Mouse (Mus musculus): ENCODE measurements around the gene Lpp.

Gene Lpp

GRCm38 (mm10) chr16:24932816-24933215 lies 539.5 kb downstream of the Lpp start:
- ChIA-PET CTCF (no interaction called here), POLR2A (no interaction called here)

DNA sequence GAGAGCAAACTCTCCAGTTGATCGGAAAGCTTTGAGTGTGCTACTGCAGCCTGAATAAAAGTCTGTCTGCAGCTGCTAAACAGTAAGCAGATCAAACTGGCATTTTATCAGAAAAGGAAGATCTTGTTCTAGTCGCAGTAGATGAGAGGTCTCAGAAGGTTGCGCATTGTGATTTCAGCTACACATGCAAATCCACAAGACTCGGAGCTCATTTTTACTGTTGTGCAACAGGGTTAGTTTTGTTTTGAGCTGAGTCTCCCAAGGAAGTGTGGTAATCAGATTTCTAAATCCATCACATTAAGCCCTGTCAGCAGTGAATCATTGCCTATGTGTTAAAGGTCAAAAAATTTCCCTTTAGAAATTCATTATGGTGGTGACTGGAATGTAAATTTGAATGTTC lies 540.4 kb downstream of the Lpp start:
- ChIA-PET POLR2A (no interaction called here), CTCF (interaction anchor here in 1 of 4 experiments (0.7 kb wide), 1 partner anchor 134 kb away, joined by 3 read pairs; no protein-coding TSS in a partner anchor)

DNA sequence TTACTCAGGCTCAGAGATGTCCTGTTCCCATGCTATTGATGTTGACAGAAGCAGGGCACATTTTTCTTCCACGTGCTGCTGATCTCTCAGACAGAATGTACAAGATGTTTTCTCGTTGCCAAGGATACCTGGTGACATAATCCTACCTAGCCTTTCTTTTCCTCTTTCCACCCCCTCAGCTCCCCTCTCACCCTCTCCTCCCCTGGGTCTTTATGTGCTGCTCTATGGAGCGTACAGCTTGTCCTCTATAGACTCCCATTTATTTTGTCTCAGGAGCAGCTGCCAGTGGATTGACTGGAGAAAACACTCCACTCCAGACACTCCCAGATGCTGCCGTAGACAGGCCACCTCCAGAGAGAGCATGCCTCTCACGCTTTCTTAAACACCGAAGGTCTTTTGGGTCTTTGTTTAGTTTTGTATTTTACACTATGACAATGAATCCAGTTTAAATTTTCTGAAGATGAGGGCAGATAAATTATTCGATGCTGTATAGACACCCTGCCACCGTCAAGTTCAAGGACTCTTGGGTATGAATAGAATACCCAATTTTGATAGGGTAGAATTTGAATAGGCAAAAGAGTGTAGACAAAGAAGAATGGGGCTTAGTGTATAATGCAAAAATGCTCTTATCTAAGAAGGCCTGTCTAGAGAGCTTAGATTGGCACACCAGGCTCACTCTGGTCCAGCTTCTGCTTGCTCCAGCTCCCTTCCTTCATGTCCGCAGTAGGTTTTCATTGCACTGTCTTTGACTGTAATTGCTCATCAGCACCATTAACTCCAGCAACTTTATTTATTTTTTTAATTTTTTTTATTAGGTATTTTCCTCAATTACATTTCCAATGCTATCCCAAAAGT lies 548.2 kb downstream of the Lpp start:
- ChIA-PET CTCF (no interaction called here), POLR2A (interaction anchor here in 1 of 4 experiments (1.2 kb wide), 1 partner anchor 32 kb away, joined by 3 read pairs; no protein-coding TSS in a partner anchor)

DNA sequence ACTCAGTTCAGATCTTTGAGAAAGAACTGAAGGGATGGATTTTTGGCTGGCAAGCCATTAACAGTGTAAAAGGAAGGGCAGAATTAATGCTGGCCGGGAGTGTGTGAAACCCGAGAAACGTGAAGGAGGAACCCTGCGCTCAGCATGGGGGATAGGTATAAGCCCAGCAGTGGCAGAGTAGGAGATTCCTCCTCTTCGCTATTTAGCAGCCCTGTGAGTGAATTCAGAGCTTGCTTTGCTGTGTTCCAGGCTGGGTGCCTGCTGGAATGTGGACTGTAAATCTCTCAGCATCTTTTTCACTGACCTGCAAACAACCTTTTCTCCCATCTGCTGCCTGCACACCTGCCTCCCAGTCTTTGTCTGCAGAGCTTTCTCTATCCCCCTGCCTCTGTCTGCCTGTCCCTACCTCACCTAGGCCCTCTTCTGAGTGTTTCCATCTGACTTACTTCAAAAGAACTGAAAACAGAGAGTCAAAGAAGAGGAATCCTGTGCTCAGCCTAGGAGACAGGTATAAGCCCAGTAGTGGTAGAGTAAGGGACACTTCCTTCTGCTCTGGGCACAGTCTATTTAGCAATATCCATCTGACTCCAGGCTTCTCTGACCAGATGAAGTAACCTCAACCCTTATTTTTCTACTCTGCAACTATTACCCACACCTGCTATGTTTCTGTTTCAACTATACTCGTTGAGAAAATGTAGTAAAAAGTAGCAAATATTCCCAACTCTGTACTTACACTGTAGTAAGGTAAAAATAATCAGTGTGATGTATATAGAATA lies 550.4 kb downstream of the Lpp start:
- ChIA-PET POLR2A (no interaction called here), CTCF (interaction anchor here in 1 of 4 experiments (0.5 kb wide), 1 partner anchor 272 kb away, joined by 3 read pairs; no protein-coding TSS in a partner anchor)

DNA sequence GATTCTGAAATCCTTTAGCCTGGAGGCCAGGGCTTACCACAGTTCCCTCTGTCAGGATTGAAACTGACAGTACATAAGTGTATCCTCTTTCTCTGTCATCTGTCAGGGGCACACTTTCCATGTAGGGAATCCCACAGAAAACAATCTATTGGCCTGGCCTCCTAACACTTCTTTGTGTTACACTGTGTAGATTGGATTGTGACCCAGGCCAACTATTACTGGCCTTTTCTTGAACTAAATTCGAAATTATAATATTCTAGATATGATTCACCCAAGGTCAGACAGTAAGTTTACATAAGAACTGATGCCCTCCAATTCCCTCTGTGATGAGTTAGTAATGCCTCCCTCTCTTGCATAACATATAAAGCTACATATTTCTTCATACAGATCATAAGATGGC lies 553.0 kb downstream of the Lpp start:
- CTCF ChIA-PET = no interaction called here
- POLR2A ChIA-PET = no interaction called here

GRCm38 (mm10) chr16:24947485-24947884 lies 554.2 kb downstream of the Lpp start:
- ChIA-PET POLR2A (no interaction called here), CTCF (interaction anchor here in 1 of 4 experiments (0.6 kb wide), 1 partner anchor 142 kb away, joined by 3 read pairs; no protein-coding TSS in a partner anchor)

GRCm38 (mm10) chr16:24948091-24948690 lies 554.9 kb downstream of the Lpp start:
- ChIA-PET POLR2A (no interaction called here), CTCF (interaction anchor here in 2 of 4 experiments (0.6 kb wide), 2 partner anchors 126 to 142 kb away, joined by 3 read pairs; no protein-coding TSS in a partner anchor)

- CTCF ChIA-PET = no interaction called here
- POLR2A ChIA-PET = no interaction called here
These were observed 556.0 kb downstream of the Lpp start for GRCm38 (mm10) chr16:24949265-24949664.

- ChIA-PET POLR2A (no interaction called here), CTCF (interaction anchor here in 1 of 4 experiments (0.6 kb wide), 1 partner anchor 148 kb away, joined by 5 read pairs; no protein-coding TSS in a partner anchor)
These were observed 556.9 kb downstream of the Lpp start for GRCm38 (mm10) chr16:24950112-24950743.

DNA sequence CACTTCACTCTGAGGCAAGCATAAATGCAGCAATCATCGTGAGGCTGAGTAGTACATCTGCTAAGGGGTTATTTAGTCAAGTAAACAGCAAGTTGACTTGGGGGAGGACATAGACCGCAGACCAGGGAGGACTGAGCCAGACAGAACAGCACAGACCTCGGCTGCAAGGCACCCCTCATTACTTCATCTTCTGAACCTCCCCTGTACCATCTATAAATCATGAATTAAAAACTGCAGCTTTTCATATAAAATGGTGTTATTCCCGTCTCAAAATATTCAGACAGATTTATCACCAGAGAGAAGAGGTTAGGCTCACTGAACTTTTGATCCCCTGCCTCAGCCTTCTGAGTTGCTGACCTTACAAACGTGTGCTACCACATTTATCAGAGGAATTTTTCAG lies 558.6 kb downstream of the Lpp start:
- CTCF ChIA-PET = no interaction called here
- POLR2A ChIA-PET = no interaction called here

- POLR2A ChIA-PET = interaction anchor here in 3 of 4 experiments (1.0 to 1.2 kb wide), 3 partner anchors 10 to 104 kb away, joined by 3 to 4 read pairs (median 3); no protein-coding TSS in a partner anchor
- CTCF ChIA-PET = no interaction called here
These were observed 561.7 kb downstream of the Lpp start for GRCm38 (mm10) chr16:24955054-24955453.

GRCm38 (mm10) chr16:24958661-24959060 lies 565.4 kb downstream of the Lpp start:
- ChIA-PET POLR2A (no interaction called here), CTCF (no interaction called here)

DNA sequence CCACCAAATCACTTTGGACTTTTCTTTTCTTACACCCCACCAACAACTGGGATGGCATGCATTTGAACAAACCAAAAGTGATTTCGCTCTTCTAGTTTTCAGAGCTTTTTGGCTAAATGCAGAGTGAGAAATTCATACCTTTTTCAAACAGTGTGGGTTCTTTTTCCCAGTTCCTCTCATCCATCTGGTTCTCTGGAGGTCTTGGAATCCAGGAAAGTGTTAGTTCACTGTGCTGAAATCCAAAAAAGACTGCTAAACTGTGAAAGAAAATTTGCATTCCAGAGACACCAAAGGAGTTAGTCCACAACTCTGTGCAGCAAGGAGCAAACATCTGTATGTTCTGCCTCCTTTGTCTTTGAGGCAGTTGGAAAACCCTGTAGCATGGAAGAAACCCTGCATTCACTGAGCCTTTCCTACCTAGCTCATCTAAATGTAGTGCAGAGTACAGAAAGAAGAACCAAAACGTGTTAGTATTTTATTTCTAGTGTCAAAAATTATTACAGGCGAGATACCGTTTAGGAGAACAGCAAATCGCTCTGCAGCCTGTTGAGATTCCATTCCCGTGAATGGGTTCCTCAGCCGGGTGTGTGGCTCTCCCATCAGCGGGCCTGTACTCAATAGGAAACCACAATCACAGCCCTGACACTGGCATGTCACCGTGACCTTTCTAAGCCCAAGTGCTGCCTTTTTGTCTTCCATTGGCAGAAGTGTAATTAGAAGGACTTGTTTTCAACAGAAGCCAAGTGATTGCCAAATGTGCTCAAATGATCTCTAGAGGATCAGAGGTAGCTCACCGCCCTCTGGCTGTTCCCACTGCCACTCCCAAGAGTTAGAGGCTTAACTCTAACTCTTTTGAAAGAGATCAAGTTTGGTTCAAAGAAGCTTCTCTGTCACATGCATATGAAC lies 567.8 kb downstream of the Lpp start:
- ChIA-PET POLR2A (interaction anchor here in 1 of 4 experiments (0.6 kb wide), 1 partner anchor 65 kb away, joined by 4 read pairs; no protein-coding TSS in a partner anchor), CTCF (no interaction called here)

DNA sequence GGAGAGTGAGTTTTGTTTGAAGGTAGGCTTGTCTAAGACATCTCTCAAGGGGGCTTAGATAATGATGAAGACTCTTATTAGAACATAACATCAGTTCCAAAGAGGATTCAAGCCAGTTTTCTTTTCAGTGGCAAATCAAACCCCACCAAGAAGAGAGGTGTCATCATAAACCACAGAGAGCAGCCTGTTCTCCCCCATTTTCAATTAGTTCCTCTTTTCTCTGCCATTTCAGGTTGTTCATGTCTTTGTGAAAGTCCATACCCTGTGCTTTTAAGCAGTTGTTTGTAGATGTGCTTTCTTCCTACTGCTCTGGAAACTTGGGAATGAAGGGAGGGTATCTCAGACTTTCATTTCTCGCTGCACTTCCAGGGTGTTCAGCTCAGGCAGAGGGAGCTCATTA lies 571.0 kb downstream of the Lpp start:
- ChIA-PET CTCF (no interaction called here), POLR2A (interaction anchor here in 1 of 4 experiments (0.5 to 0.6 kb wide), 2 partner anchors 868 to 978 kb away, joined by 4 to 5 read pairs; no protein-coding TSS in a partner anchor)

DNA sequence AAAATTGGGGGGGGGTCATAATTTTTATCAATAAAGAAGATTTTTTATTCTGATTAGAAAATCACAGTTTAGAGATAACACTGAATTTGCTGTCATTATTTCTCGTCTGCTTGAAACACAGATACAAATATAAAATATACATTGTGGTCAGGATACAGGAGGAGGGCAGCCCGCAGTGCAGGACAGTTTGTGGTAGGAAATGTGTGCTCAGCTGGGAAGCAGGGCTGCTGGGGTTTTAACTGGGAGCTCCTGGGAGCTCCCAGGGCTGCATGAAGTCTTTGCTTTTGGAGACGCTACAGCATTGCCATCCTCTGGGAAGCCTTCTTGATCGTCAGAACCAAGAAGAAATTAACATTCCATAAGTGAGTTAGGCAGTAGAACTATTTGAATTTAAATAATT lies 571.8 kb downstream of the Lpp start:
- ChIA-PET CTCF (no interaction called here), POLR2A (no interaction called here)

- CTCF ChIA-PET = no interaction called here
- POLR2A ChIA-PET = no interaction called here
These were observed 573.2 kb downstream of the Lpp start for GRCm38 (mm10) chr16:24966460-24966859.

GRCm38 (mm10) chr16:24973009-24973631 lies 579.8 kb downstream of the Lpp start:
- ChIA-PET POLR2A (interaction anchor here in 3 of 4 experiments (0.5 to 1.2 kb wide), 5 partner anchors 12 to 1863 kb away, joined by 3 read pairs; no protein-coding TSS in a partner anchor), CTCF (no interaction called here)

DNA sequence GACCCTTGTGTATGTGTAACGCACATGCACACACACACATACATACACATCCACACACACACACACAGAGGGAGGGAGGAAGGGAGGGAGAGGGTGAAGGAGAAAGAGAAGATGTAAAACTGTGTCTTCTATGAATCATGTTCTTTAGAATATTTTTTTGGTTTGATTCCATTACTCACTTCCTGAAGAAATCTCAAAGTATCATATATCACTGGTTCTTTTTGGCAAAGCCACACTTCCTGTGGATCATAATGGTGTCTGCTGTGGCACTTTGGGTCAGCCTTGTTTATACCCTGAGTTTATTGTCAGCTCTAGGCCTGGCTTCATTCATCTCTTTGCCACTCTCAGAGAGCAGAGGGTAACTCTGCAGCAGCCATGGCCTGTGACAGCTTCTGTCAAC lies 584.5 kb downstream of the Lpp start:
- ChIA-PET CTCF (no interaction called here), POLR2A (interaction anchor here in 1 of 4 experiments (0.6 kb wide), 1 partner anchor 992 kb away, joined by 3 read pairs; no protein-coding TSS in a partner anchor)

Measured in embryonic stem cell, embryonic (primary cell).